Mouse (Mus musculus) cerebellum, postnatal 4 days (tissue): Measurements from ENCODE around the gene Procr.

Source experiments
- DNase-seq, 2 experiments: peaks; one replicate each; pipeline ENCODE4 v3.0.0; 2022; ENCODE audit warnings: low spot score in 2 of 2, mixed read lengths in 1 of 2

Gene Procr

GRCm38 (mm10) chr2:155755746-155756145 lies 4.8 kb downstream of the Procr start:
- peak in 1 of 2 experiments; percentile 27 for DNase-seq

- DNase-seq: no peak
Observed at GRCm38 (mm10) chr2:155756855-155757566, 6.1 kb downstream of the Procr start.

- peak; percentile 46 to 84 for DNase-seq
Observed at GRCm38 (mm10) chr2:155764679-155765418, 13.9 kb downstream of the Procr start.

GRCm38 (mm10) chr2:155773664-155774063 lies 22.7 kb downstream of the Procr start:
- DNase-seq: no peak

- DNase-seq: no peak
Observed at GRCm38 (mm10) chr2:155774261-155774926, 23.5 kb downstream of the Procr start.

- DNase-seq: peak in 1 of 2 experiments; percentile 30
Observed at GRCm38 (mm10) chr2:155774927-155775684, 24.2 kb downstream of the Procr start, which contains the start of gene Mmp24. TSS of gene Mmp24 (plus strand) at chr2:155775342.

GRCm38 (mm10) chr2:155775685-155776263 lies 24.9 kb downstream of the Procr start:
- DNase-seq: peak; percentile 44 to 63

GRCm38 (mm10) chr2:155776824-155777687 lies 26.1 kb downstream of the Procr start:
- no peak for DNase-seq

- no peak for DNase-seq
Observed at GRCm38 (mm10) chr2:155777688-155777985, 26.7 kb downstream of the Procr start.

GRCm38 (mm10) chr2:155778004-155778403 lies 27.1 kb downstream of the Procr start:
- DNase-seq: no peak

GRCm38 (mm10) chr2:155779066-155779465 lies 28.1 kb downstream of the Procr start:
- no peak for DNase-seq

- no peak for DNase-seq
Observed at GRCm38 (mm10) chr2:155779506-155779905, 28.6 kb downstream of the Procr start.

- DNase-seq: no peak
Observed at GRCm38 (mm10) chr2:155784534-155784933, 33.6 kb downstream of the Procr start.

- DNase-seq: no peak
Observed at GRCm38 (mm10) chr2:155786905-155787304, 36.0 kb downstream of the Procr start.

GRCm38 (mm10) chr2:155787949-155788931 lies 37.3 kb downstream of the Procr start:
- DNase-seq: peak in 1 of 2 experiments; percentile 54

- no peak for DNase-seq
Observed at GRCm38 (mm10) chr2:155792899-155793298, 42.0 kb downstream of the Procr start.

- DNase-seq: peak in 1 of 2 experiments; percentile 83
Observed at GRCm38 (mm10) chr2:155794674-155795445, 43.9 kb downstream of the Procr start.

- DNase-seq: no peak
Observed at GRCm38 (mm10) chr2:155798613-155799012, 47.7 kb downstream of the Procr start.
